Mouse (Mus musculus) MN1 (cell line): ENCODE measurements around the gene Blmh.
"Not testable (repeated sequence)": the region's sequence is repeated elsewhere in the genome, so short reads cannot be mapped to it uniquely, and the experiment has no call there.

Experiments
- DNase-seq: peaks from one replicate; pipeline ENCODE4 v3.0.0-alpha.2; 2016; ENCODE audit warnings: low spot score

Blmh gene

GRCm38 (mm10) chr11:76916539-76917229 is 7.9 kb upstream of the Blmh start:
- DNase-seq, result peak; percentile 62

DNA sequence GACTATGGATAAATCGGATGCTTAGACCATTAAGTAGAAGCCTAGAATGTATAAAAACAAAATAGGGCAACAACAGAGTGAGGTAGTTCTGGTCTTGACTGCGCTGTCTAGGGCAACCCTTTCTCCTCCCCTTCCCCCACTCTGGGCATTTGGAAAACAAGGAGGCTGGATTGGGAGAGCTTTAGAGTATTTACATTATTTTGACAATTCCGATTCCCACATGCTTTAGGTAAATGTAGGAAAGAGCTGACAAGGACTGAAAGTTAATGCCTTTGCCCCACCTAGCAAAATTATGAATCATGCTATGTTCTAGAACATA is 7.4 kb upstream of the Blmh start:
- peak; percentile 39 for DNase-seq

GRCm38 (mm10) chr11:76920607-76921006 is 4.0 kb upstream of the Blmh start:
- DNase-seq, result no peak

- not testable (repeated sequence) for DNase-seq
Measured at GRCm38 (mm10) chr11:76928586-76928985, 4.0 kb downstream of the Blmh start.

DNA sequence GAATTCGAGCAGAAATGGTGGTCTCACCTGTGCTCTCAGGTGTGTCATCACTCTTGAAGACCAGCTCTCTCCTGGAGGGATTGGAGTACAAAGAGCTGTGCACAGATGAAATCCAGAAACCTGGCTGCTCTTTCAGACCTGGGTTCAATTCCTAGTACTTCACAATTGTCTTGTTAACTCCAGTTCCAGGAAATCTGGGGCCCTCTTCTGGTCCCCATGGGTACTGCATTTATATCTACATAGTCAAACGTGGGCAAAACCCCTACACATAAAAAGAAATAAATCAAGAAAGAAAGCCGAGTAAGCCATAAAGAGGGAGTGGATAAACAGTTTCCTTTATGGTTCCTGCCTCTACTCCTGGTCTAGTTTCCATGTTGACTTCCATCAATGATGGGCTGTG is 8.6 kb downstream of the Blmh start:
- DNase-seq, result no peak

GRCm38 (mm10) chr11:76936578-76936977 is 12.0 kb downstream of the Blmh start:
- DNase-seq, result no peak

GRCm38 (mm10) chr11:76944839-76945238 is 20.2 kb downstream of the Blmh start:
- DNase-seq, result peak; percentile 6

GRCm38 (mm10) chr11:76945386-76946202 is 21.0 kb downstream of the Blmh start:
- peak; percentile 87 for DNase-seq

DNA sequence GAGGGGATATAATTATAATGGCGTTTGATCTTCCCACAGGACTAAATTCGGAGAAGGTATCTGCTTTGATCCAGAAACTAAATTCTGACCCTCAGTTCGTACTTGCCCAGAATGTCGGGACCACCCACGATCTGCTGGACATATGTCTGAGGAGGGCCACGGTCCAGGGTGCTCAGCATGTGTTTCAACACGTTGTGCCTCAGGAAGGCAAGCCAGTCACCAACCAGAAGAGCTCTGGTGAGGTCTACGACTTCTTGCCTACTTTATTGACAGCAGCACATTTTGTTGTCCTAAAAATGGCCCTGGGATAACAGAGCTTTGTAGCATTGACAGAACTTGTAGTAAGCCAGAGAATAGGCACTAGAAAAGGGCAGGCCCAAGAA is 21.6 kb downstream of the Blmh start:
- DNase-seq, result peak; percentile 23

DNA sequence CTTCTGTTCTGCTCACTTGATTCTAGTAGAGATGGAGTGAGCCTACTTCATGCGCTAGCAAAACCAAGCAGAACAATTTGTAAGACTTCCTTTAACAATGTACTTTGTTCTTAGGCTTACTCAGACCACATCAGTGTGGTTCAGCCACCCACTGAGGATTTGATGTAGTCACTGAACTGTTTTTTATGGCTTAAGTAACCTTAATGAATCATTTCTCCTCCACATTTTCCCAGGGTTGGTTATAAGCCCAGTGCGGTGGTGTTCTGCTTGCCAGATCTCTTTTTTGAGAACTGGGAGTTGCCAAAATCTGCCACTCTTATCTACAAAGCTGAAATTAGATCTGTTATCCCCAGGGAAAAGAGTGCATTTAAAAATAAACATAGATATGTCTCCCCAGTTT is 28.9 kb downstream of the Blmh start:
- DNase-seq, result peak; percentile 48

DNA sequence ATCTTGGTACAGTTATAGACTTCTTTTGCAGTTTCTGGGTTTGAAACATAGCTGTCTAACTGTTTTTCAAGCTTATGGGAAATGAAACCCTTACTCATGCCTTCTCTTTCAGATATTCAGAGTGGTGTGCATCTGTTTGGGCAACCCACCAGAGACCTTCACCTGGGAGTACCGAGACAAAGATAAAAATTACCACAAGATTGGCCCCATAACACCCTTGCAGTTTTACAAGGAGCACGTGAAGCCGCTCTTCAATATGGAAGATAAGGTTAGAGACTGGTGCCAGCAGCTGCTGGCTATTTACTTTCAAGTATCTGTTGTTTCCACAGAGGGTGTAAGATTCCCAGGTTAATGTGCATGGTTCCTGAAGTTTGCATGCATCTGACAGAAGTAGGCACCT is 41.1 kb downstream of the Blmh start:
- no peak for DNase-seq

- DNase-seq, result no peak
Measured at GRCm38 (mm10) chr11:76970328-76970727, 45.7 kb downstream of the Blmh start.

GRCm38 (mm10) chr11:76974680-76975319 is 50.2 kb downstream of the Blmh start:
- no peak for DNase-seq

DNA sequence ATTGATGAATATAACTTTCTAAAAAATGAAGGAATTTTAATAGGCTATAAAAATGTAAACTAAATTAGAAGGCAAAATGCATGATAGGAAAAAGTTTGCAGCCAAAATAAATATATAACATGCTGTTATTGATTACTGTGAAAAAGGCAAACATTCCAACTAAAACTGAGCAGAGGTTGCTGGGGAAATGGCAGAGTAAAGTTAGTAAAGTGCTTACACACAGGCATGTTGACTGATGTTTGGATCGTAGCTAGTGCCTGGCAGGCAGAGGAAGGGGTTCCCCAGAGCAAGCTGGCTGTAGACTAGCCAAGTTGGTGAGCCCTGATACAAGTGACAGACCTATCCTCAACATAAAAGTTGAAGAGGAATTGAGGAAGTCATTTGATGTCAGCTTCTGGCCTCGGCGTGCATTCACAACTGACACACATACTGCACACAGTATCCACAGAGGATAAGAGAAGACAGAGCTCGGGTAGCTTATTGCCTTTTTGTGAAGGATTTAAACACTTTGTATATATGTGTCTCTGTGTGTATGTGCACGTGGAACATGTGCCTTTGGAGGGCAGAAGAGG is 57.0 kb downstream of the Blmh start:
- no peak for DNase-seq

GRCm38 (mm10) chr11:76982415-76982814 is 57.8 kb downstream of the Blmh start:
- DNase-seq, result no peak

DNA sequence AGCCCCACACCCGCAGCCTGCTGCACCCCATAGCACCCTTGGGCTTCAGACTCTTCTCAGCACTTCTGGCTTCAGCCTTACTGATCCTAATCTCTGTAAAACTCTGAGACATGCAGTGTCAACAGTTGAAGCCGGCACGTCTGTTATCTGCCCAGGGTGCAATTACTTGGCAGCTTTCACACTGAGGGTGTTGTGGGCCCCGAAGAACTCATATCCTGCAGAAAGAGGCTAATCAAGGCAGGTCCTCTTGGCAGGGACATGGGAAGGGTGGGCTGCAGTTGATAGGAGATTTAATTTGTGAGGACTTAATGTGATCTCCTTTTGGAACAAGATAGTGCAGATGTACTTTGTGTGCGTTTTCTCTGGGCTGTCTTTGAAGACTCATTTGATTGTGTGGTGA is 59.0 kb downstream of the Blmh start:
- DNase-seq, result no peak

DNA sequence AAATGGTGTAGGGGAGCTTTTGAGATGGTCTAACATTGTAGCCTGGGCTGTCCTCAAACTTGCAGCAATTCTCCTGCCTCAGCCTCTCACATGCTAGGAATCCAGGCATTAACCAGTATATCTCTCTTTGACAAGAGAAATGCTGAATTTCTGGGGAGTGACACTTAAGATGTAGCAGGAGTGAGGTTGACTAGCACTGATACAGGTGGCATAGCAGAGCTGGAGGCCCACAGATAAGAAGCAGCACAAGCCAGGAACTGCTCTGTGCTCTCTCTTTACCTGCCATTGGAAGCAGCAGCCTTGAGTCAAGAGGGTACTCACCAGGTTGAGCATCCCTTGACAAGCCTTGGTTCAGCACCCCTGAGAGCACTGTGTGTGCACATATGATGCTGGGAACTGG is 59.6 kb downstream of the Blmh start:
- no peak for DNase-seq

GRCm38 (mm10) chr11:76990839-76991238 is 66.2 kb downstream of the Blmh start:
- DNase-seq, result no peak

DNA sequence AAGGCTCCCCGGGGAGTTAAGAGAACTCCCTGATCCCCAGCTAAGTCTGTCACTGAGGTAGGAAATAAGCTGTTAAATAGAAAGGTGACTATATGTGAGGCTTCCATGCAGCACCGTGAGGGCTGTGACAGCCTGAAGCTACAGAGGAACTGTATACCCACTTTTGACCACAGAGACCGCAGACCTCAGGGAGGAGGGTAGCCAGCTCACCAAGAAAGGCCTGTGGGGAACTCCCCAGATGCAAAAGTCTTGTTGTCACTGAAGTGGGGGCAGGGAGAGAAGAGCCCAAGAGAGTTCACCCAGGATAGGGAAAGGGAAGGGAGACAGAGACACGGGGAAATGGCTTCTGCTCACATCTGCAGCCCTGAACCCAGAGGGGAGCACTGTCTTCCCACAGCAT is 68.3 kb downstream of the Blmh start:
- DNase-seq, result no peak

DNA sequence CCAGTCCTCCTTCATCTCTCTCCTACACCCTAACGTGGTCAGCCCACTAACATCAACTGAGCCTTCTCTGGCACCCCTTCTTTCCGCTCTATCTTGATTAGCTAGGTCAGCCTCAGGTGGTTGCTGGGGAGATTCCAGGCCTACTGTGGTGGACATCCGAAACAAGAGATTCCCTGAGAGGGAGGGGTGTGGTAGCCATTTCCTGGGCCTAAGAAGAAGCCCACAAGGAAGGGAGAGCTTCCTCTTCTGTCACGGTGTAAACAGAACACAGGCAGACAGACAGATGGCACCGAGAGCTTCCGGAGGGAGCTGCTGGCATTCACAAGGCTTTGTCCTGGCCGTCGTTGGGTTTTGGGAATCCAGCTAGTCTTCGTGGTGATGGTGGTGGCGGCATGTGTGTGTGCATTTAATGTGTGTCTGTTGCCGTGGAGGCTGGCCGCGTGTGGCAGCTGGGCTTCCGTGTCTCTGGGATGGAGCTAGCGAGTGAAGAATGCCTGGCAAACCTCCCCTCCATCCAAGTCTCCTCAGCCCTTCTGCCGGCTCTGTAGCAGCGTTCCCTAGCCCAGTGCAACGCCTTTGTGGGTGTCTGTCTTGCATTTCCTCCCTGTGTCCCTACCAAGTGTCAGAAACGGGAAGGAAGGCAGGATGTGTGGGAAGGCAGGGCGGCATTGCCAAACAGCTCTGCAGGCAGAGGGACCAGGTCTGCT is 71.5 kb downstream of the Blmh start:
- DNase-seq, result peak; percentile 11

DNA sequence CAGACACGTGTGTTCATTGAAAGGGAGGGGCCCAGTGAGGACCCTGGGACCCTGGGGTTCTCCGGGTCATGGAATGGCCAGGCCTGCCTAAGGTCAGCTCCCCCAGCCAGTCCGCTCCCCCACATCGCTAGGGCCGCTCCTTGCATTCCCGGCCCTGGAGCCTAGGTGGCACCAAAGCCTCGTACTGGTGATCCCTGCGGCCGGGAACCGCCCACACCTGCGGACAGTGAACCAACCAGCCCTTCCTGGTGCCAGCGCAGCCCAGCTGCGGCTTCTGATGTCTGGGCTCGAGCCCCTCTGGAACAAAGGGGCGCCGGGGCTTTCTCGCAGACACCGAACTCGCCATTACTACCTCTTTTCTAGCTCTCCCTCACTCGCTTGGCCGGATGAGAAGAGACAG is 72.7 kb downstream of the Blmh start:
- peak; percentile 80 for DNase-seq
